Mouse (Mus musculus) bone marrow macrophage, adult 2 months (primary cell): ENCODE data around the gene Klk10. TPM values are rescaled to one million over a fixed set of nuclear protein-coding genes. Genes with fewer than 3 reads are reported as not detected.

ENCODE experiments used
- H3K27ac ChIP-seq: 2 replicates; pipeline ENCODE4 v1.5.1; 2012; ENCODE audit warnings: low read depth, low read length; ENCODE audit not compliant: insufficient read depth
- H3K4me1 ChIP-seq: 2 replicates; pipeline ENCODE4 v1.6.1; 2012; ENCODE audit warnings: low read length; ENCODE audit not compliant: control insufficient read depth, insufficient read depth
- H3K4me3 ChIP-seq: 2 replicates; pipeline ENCODE4 v1.5.1; 2012; ENCODE audit warnings: mild to moderate bottlenecking, low read length, moderate library complexity; ENCODE audit not compliant: insufficient read depth
- CTCF ChIP-seq: IDR thresholded peaks from 2 replicates; pipeline ENCODE4 v1.5.1; 2012; ENCODE audit warnings: low read depth, mild to moderate bottlenecking, low read length, moderate library complexity
- POLR2A ChIP-seq: IDR thresholded peaks from 2 replicates; pipeline ENCODE4 v1.6.1; 2012; ENCODE audit warnings: mild to moderate bottlenecking, low read depth, low read length, borderline replicate concordance
- polyA plus RNA-seq: library from polyadenylated mRNA; stranded (reverse); fragments of >200 nt; gene quantifications from 2 replicates; pipeline ENCODE4 v1.2.4, GENCODE M21; 2012; ENCODE audit not compliant: missing spikeins, insufficient read depth, insufficient read length

Klk10 gene
- polyA plus RNA-seq, result not detected in 2 replicates

- TF ChIP-seq CTCF (no peak), POLR2A (no peak)
- H3K4me1 ChIP-seq, result no peaks in the 10 kb centered on the region
- H3K27ac ChIP-seq, result no peak within 1 kb of the TSS
- H3K4me3 ChIP-seq, result no peak within 1 kb of the TSS
Observed at GRCm38 (mm10) chr7:43780746-43781145, at the start of gene Klk10. Klk10 (plus strand) TSS chr7:43781035.

GRCm38 (mm10) chr7:43747788-43748187 lies 33.0 kb upstream of the Klk10 start:
- Histone ChIP-seq H3K4me1 (peaks cover 25% of the 10 kb centered on the region), H3K4me3 (no peak overlapping the region), H3K27ac (peak overlapping the region; percentile 27; the same call in 1 of the 2 replicates)
- no peak for TF ChIP-seq POLR2A
- TF ChIP-seq CTCF, result no peak

GRCm38 (mm10) chr7:43752806-43753205 lies 28.0 kb upstream of the Klk10 start:
- no peak for TF ChIP-seq CTCF
- TF ChIP-seq POLR2A, result no peak
- Histone ChIP-seq H3K4me1 (peaks cover 16% of the 10 kb centered on the region), H3K4me3 (no peak overlapping the region), H3K27ac (0 out of 2 replicates have a peak overlapping the region, but pooled peaks have one; percentile 10)

- TF ChIP-seq POLR2A (no peak), CTCF (no peak)
- Histone ChIP-seq H3K4me3 (no peak overlapping the region), H3K4me1 (no peaks in the 10 kb centered on the region), H3K27ac (no peak overlapping the region)
Observed at GRCm38 (mm10) chr7:43766484-43766883, 14.4 kb upstream of the Klk10 start.

- Histone ChIP-seq H3K4me3 (no peak within 1 kb of the TSS), H3K4me1 (no peaks in the 10 kb centered on the region), H3K27ac (no peak within 1 kb of the TSS)
- no peak for TF ChIP-seq CTCF
- no peak for TF ChIP-seq POLR2A
Observed at GRCm38 (mm10) chr7:43768597-43768996, 12.2 kb upstream of the Klk10 start, which contains the start of gene Klk12. Klk12 (plus strand) TSS chr7:43768897.

GRCm38 (mm10) chr7:43769636-43770035 lies 11.2 kb upstream of the Klk10 start:
- no peak for TF ChIP-seq CTCF
- TF ChIP-seq POLR2A, result no peak
- no peaks in the 10 kb centered on the region for H3K4me1 ChIP-seq
- H3K27ac ChIP-seq, result no peak overlapping the region
- no peak overlapping the region for H3K4me3 ChIP-seq

GRCm38 (mm10) chr7:43770701-43771100 lies 10.1 kb upstream of the Klk10 start:
- no peak overlapping the region for H3K27ac ChIP-seq
- TF ChIP-seq CTCF (no peak), POLR2A (no peak)
- H3K4me3 ChIP-seq, result no peak overlapping the region
- H3K4me1 ChIP-seq, result no peaks in the 10 kb centered on the region

GRCm38 (mm10) chr7:43771916-43772315 lies 8.9 kb upstream of the Klk10 start:
- H3K4me3 ChIP-seq, result no peak overlapping the region
- no peak overlapping the region for H3K27ac ChIP-seq
- TF ChIP-seq POLR2A (no peak), CTCF (no peak)
- no peaks in the 10 kb centered on the region for H3K4me1 ChIP-seq

- H3K4me1 ChIP-seq, result no peaks in the 10 kb centered on the region
- no peak for TF ChIP-seq POLR2A
- no peak for TF ChIP-seq CTCF
- no peak overlapping the region for H3K4me3 ChIP-seq
- H3K27ac ChIP-seq, result no peak overlapping the region
Observed at GRCm38 (mm10) chr7:43772901-43773300, 7.9 kb upstream of the Klk10 start.

GRCm38 (mm10) chr7:43774364-43774763 lies 6.5 kb upstream of the Klk10 start, which contains the start of gene Klk11:
Klk11 (plus strand) TSS chr7:43774604.
- no peak for TF ChIP-seq POLR2A
- no peak for TF ChIP-seq CTCF
- H3K4me3 ChIP-seq, result no peak within 1 kb of the TSS
- H3K27ac ChIP-seq, result no peak within 1 kb of the TSS
- no peaks in the 10 kb centered on the region for H3K4me1 ChIP-seq
